Mouse (Mus musculus) kidney, adult 2 months (tissue): Measurements from ENCODE around the gene Cpm.

Experiments
- CTCF ChIP-seq: fragments of 200-500 bp; conservative IDR thresholded peaks from 2 replicates; pipeline ENCODE4 v1.5.1; 2011; ENCODE audit warnings: low read depth, mild to moderate bottlenecking, control low read depth, low read length, moderate library complexity, mixed read lengths; ENCODE audit not compliant: insufficient read depth, insufficient read length
- POLR2A ChIP-seq: fragments of 200-500 bp; IDR thresholded peaks from one replicate; pipeline ENCODE4 v1.6.1; 2011; ENCODE audit warnings: low read depth, low read length, control low read depth

GRCm38 (mm10) chr10:117645487-117645964 lies 16.2 kb downstream of the Cpm start:
- TF ChIP-seq CTCF (no peak), POLR2A (no peak)
